Mouse (Mus musculus): ENCODE data around the gene Rgl1. TPM values are rescaled to one million over a fixed set of nuclear protein-coding genes. Genes with fewer than 3 reads are reported as not detected.

Gene Rgl1
- total RNA-seq, 1 experiment from 2014 or later, result 7.3 TPM

DNA sequence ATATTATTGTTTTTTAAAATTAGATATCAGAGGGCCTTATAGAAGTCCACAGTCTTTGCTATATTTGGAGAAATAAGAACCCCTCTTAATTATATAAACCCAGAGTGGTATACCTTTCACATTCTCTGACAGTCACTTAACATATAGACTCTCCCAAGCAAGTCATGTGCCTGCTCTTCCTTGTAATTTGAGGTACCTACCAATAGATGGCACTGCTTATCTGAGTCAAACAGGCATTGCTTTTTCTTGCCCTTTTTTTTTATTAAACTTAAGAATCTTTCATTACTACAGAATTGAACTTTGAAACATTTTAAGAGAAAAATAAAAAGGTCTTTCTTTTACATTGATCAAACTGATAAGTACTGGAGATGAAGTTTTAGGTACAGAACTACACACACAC, 41.9 kb downstream of the Rgl1 start:
- no peak for ATAC-seq (replicated peaks; ENCODE audit: insufficient number of reproducible peaks, low FRiP score, low TSS enrichment, poor library complexity, severe bottlenecking)

DNA sequence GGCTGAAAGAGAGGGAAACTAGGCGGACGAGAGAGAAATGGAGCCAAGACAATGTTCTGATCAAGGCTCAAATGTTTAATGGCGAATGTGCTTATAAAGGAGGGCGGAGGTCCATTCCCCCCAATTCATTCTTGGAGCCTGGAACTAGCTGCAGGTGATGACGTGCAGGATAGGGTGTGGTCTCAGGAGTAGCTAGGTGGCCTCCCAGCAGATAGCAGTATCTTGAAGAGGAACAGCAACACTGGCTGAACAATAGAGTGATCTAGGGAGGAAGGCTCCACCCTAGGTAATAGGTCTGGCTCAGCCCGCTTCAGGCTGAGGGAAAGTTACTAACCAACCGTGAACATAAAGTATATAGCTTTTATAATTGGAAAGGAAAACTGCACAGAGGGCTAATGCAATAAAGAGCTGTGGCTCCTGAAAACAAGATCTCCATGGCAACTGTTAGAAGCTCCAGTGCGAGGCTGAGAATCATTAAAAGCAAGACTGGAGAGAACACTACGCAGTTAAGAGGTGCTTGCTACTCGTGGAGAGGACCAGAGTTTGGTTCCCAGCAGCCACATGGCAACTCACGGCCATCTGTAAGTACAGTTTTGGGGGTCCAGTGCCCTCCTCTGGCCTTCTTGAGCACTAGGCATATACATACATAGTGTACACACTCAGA, 44.5 kb downstream of the Rgl1 start:
- no peak for ATAC-seq (replicated peaks; ENCODE audit: insufficient number of reproducible peaks, low FRiP score, low TSS enrichment, poor library complexity, severe bottlenecking)

DNA sequence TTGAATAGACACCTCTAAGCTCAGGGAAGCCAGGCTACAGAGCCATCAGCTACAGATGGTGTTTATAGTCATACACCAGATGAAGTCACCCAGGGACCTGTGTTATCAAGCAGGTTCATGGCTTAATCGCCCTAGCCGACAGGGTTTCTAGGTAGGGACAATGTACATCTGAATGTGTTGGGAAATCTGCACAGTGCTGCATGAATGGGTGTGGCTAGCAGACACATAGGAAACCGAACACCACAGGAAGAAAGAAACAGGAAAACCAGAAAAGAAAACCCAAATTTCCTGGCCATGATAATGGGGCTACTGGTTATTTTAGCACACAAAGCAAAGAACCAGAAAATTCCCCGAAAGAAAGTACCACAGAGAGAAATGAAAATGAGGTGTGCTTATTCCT, 45.2 kb downstream of the Rgl1 start:
- no peak for ATAC-seq (replicated peaks; ENCODE audit: insufficient number of reproducible peaks, low FRiP score, low TSS enrichment, poor library complexity, severe bottlenecking)

DNA sequence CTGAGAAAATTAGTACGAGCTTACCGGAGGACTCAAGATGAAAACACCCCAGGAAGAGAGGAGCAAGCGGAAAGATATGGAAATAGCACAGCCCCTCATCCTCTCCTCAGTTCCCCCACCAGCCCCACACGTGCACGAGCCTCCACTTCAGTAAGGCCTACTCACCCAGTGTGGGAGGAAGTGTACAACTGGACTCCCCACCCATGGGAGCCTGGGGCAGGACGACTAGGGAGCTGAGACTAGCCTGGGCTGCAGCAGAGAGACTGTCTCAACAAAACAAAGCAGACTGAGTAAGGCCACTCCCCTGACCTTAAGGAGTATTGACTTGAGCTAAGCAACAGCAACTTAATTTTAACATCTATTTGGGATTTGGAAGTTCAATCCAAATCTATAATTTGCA, 48.0 kb downstream of the Rgl1 start:
- ATAC-seq (replicated peaks; ENCODE audit: insufficient number of reproducible peaks, low FRiP score, low TSS enrichment, poor library complexity, severe bottlenecking), result no peak

DNA sequence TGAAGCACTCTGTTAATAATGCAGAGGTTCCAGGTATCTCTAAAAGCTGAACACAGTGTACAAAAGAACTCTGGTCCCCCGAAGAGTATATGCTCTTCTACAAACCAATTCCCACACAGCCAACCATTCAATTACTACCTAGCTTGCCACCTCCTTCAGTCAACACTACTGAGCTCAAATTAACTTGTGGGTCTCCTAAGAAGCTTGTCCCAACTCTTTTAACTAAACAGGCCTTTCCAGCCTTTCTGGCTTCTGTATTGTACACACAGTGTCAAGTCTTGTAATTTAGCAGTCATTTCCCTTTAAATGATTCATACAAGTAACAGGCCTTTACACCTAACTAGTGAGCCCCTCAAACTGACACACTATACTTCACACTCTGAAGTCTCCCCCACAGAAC, 48.8 kb downstream of the Rgl1 start:
- no peak for ATAC-seq (replicated peaks; ENCODE audit: insufficient number of reproducible peaks, low FRiP score, low TSS enrichment, poor library complexity, severe bottlenecking)

- ATAC-seq (replicated peaks; ENCODE audit: insufficient number of reproducible peaks, low FRiP score, low TSS enrichment, poor library complexity, severe bottlenecking), result no peak
Measured at GRCm38 (mm10) chr1:152714405-152714804, 51.7 kb downstream of the Rgl1 start.

- no peak for ATAC-seq (replicated peaks; ENCODE audit: insufficient number of reproducible peaks, low FRiP score, low TSS enrichment, poor library complexity, severe bottlenecking)
Measured at GRCm38 (mm10) chr1:152713924-152714323, 52.2 kb downstream of the Rgl1 start.

DNA sequence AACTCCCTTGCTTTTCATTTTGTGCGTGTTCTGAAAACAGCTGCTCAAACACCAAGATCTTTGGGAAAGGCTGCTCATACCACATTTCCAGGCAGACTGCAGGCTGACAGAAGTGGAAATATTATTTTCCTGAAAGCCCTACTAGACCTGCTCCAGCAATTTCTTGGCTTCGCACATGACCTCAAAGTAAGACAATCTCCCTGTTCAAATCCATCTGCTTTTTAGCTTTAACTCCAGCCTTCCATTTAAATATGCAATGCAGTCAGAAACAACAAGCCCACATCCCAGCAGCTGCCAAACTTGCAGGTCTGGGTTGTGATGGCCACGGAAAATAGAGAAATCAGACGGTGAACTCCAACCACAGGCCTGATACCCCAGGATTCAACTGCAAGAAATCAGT, 55.1 kb downstream of the Rgl1 start:
- ATAC-seq (replicated peaks; ENCODE audit: insufficient number of reproducible peaks, low FRiP score, low TSS enrichment, poor library complexity, severe bottlenecking), result no peak

- no peak for ATAC-seq (replicated peaks; ENCODE audit: insufficient number of reproducible peaks, low FRiP score, low TSS enrichment, poor library complexity, severe bottlenecking)
Measured at GRCm38 (mm10) chr1:152707560-152707959, 58.6 kb downstream of the Rgl1 start.

GRCm38 (mm10) chr1:152703941-152704340, 62.2 kb downstream of the Rgl1 start:
- ATAC-seq (replicated peaks; ENCODE audit: insufficient number of reproducible peaks, low FRiP score, low TSS enrichment, poor library complexity, severe bottlenecking), result no peak

DNA sequence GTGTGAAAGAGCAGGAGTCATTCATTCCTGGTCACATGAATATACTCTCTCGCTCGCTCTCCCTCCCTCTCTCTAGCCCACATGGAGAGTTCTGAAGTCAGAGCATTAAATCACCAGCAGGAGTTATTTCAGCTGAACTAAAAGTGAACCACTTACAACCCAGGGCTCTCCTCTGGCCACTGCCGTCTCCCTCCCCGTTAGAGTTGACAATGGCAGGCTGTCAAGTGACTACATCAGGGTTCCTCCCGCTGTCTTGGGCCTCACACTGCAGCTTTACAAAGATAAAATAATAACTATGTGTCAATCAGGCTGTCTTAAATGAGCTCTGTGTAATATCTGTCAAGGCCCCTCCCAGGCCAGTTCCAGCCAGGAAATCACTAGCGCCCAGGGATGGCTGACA, 63.2 kb downstream of the Rgl1 start:
- ATAC-seq (replicated peaks; ENCODE audit: insufficient number of reproducible peaks, low FRiP score, low TSS enrichment, poor library complexity, severe bottlenecking), result no peak

- no peak for ATAC-seq (replicated peaks; ENCODE audit: insufficient number of reproducible peaks, low FRiP score, low TSS enrichment, poor library complexity, severe bottlenecking)
Measured at GRCm38 (mm10) chr1:152701066-152701465, 65.1 kb downstream of the Rgl1 start.

DNA sequence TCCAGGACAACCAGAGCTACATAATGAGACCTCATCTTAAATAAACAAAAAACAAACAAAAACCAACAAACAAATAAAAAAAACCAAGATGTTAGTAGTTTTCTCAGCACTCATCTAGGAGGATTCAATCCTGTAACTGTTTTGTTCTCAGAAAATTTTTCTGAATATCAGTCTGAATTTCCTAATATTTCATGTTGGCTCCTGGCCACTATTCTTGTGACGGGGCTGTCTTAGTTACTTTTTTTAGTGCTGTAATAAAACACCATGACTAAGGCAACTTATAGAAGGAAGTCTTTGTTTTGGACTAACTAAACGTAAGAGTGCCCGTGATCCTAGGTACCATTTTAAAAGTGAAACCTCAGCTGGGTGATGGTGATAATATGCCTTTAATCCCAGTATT, 68.8 kb downstream of the Rgl1 start:
- ATAC-seq (replicated peaks; ENCODE audit: insufficient number of reproducible peaks, low FRiP score, low TSS enrichment, poor library complexity, severe bottlenecking), result no peak

DNA sequence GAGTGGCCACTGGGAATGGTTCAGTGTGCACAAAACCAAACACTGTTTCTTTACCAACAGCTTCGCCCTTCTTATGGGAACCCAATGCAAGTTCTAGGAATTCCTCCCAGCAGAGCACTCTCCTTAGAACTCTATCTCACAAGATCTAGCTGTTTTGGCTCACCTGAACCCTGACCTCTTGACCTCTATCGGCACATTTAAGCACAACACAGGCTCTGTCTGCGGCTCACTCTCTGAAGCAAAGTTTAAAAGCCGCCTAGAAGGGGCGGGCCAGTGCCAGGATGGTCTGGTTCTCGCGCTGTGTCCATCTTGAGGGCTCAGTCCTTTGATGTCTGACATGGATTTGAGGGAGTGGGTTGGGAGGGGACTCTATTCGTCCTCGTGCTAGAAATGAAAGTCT, 70.7 kb downstream of the Rgl1 start:
- no peak for ATAC-seq (replicated peaks; ENCODE audit: insufficient number of reproducible peaks, low FRiP score, low TSS enrichment, poor library complexity, severe bottlenecking)

DNA sequence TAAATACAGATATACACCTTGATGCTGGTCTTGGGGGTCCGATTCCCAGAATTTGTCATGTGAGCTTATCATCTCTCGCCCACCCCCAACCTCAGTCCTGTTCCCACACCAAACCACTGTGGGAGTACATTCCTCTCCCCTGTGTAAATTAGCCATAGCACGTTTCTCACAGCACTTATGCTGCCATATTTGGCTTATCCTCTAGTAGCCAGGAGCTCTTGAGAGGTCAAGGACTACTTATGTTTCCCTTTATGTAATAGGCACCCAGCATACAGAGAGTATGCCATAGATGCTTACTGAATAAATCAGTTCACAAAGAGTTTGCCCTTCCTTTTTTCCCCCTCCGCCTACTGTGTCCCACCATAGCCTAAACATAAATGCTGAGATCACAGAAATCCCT, 76.2 kb downstream of the Rgl1 start:
- ATAC-seq (replicated peaks; ENCODE audit: insufficient number of reproducible peaks, low FRiP score, low TSS enrichment, poor library complexity, severe bottlenecking), result no peak

DNA sequence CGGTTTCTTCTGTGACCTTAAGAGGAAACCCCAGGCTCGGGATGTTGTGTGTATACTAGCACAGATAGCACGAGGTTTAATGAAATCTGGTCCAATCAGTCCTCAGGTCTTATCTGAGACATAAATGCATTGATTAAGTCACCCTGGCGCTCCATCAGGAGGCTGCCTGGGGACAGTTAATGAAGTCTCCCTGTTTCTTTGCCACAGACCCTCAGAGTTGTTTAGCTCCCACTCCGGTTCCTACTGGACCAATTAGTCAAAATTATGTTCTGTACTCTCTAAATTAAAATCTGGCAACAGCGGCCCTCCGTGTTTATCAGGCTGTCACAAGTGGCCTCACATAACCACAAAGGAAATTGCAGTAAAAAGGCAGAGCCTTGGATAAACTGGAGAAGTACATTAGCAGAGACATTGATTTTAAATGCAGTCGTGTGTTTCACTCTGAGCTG, 78.4 kb downstream of the Rgl1 start:
- no peak for ATAC-seq (replicated peaks; ENCODE audit: insufficient number of reproducible peaks, low FRiP score, low TSS enrichment, poor library complexity, severe bottlenecking)

GRCm38 (mm10) chr1:152687099-152687730, 78.9 kb downstream of the Rgl1 start:
- no peak for ATAC-seq (replicated peaks; ENCODE audit: insufficient number of reproducible peaks, low FRiP score, low TSS enrichment, poor library complexity, severe bottlenecking)

- ATAC-seq (replicated peaks; ENCODE audit: insufficient number of reproducible peaks, low FRiP score, low TSS enrichment, poor library complexity, severe bottlenecking), result no peak
Measured at GRCm38 (mm10) chr1:152685531-152685930, 80.6 kb downstream of the Rgl1 start.

GRCm38 (mm10) chr1:152682368-152683194, 83.6 kb downstream of the Rgl1 start:
- no peak for ATAC-seq (replicated peaks; ENCODE audit: insufficient number of reproducible peaks, low FRiP score, low TSS enrichment, poor library complexity, severe bottlenecking)

Measured in monocyte, adult 5-6 weeks (primary cell).